Mouse (Mus musculus) small intestine, adult 2 months (tissue): ENCODE measurements around the gene Pde4d.

Experiments
- CTCF ChIP-seq: fragments of 200-500 bp; IDR thresholded peaks from 2 replicates; pipeline ENCODE4 v1.5.1; 2012; ENCODE audit warnings: low read depth, mild to moderate bottlenecking, control low read depth, inconsistent platforms, low read length, moderate library complexity, mixed read lengths; ENCODE audit not compliant: insufficient replicate concordance, insufficient read length; ENCODE audit errors: extremely low read depth
- POLR2A ChIP-seq: fragments of 200-500 bp; IDR thresholded peaks from 2 replicates; pipeline ENCODE4 v1.6.1; 2012; ENCODE audit warnings: low read depth, mild to moderate bottlenecking, control low read depth, inconsistent platforms, low read length, moderate library complexity

DNA sequence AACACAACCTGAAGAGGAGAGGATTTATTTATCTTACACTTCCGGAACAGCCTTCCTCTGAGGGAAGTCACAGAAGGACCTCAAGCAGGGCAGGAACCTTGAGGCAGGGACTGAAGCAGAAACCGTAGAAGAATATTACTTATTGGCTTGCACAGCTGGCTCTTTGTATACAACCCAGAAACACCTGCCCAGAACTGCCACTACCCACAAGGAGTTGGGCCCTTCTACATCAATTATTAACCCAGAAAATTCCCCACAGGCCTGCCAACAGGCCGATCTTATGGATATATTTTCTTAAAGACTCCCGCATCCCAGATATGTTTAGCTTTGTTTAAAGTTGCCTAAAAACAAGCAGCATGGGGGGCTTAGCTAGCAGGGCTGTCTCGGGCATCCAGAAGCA, 192.5 kb downstream of the Pde4d start:
- TF ChIP-seq CTCF (no peak), POLR2A (no peak)
